Mouse (Mus musculus) forebrain, embryonic 14.5 days (tissue): Measurements from ENCODE around the gene Fgfrl1. TPM values are rescaled to one million over a fixed set of nuclear protein-coding genes. Genes with fewer than 3 reads are reported as not detected.

ENCODE experiments used
- ATAC-seq: fragments of 200-750 bp; cut with Nextera tagmentation; 2 replicates; pipeline ENCODE4 v1.8.0; 2017; ENCODE audit warnings: mild to moderate bottlenecking, moderate library complexity
- DNase-seq: peaks from one replicate; pipeline ENCODE4 v3.0.0-alpha.2; 2015; ENCODE audit warnings: low spot score
- H3K27ac ChIP-seq: fragments of 300-500 bp; sonication (generic); 2 replicates; pipeline ENCODE4 v1.5.1; 2014; ENCODE audit warnings: low read depth, mild to moderate bottlenecking, control low read depth, low read length, moderate library complexity
- H3K27me3 ChIP-seq: fragments of 300-500 bp; sonication (generic); replicated peaks from 2 replicates; pipeline ENCODE4 v1.6.1; 2014; ENCODE audit warnings: low read length, control low read depth, mixed read lengths; ENCODE audit not compliant: control insufficient read depth, insufficient read depth
- H3K36me3 ChIP-seq: fragments of 300-500 bp; sonication (generic); 2 replicates; pipeline ENCODE4 v1.6.1; 2014; ENCODE audit warnings: low read length, control low read depth; ENCODE audit not compliant: control insufficient read depth, insufficient read depth
- H3K4me1 ChIP-seq: fragments of 300-500 bp; sonication (generic); 2 replicates; pipeline ENCODE4 v1.6.1; 2014; ENCODE audit warnings: antibody characterized with exemption, low read length, control low read depth; ENCODE audit not compliant: control insufficient read depth, insufficient read depth
- H3K4me2 ChIP-seq: fragments of 300-500 bp; sonication (generic); 2 replicates; pipeline ENCODE4 v1.6.1; 2014; ENCODE audit warnings: mild to moderate bottlenecking, control low read depth, low read length
- H3K4me3 ChIP-seq: fragments of 300-500 bp; sonication (generic); 2 replicates; pipeline ENCODE4 v1.5.1; 2014; ENCODE audit warnings: low read depth, low read length, control low read depth
- H3K9ac ChIP-seq: fragments of 300-500 bp; sonication (generic); 2 replicates; pipeline ENCODE4 v1.6.1; 2014; ENCODE audit warnings: mild to moderate bottlenecking, low read length, control low read depth, moderate library complexity
- H3K9me3 ChIP-seq: fragments of 300-500 bp; sonication (generic); replicated peaks from 2 replicates; pipeline ENCODE4 v1.6.1; 2016; ENCODE audit warnings: low read length, control low read depth, mixed read lengths; ENCODE audit not compliant: control insufficient read depth
- WGBS: fragments of 180-500 bp; shearing (Covaris S2); extraction: QIAGEN DNeasy Blood & Tissue Kit; methylation state at CpG from one replicate; pipeline ENCODE4 v1.1.7; 2014; 5-methylcytosine and 5-hydroxymethylcytosine counted together
- polyA plus RNA-seq: library from polyadenylated mRNA; unstranded; fragments of >200 nt; fragmentation: Nextera tagmentation; extraction: Ambion mirVana; gene quantifications from 2 replicates; pipeline ENCODE4 v1.2.1, GENCODE M21; 2014

Fgfrl1 gene
- polyA plus RNA-seq, 1 experiment from 2014 or later, result 4.3 TPM

DNA sequence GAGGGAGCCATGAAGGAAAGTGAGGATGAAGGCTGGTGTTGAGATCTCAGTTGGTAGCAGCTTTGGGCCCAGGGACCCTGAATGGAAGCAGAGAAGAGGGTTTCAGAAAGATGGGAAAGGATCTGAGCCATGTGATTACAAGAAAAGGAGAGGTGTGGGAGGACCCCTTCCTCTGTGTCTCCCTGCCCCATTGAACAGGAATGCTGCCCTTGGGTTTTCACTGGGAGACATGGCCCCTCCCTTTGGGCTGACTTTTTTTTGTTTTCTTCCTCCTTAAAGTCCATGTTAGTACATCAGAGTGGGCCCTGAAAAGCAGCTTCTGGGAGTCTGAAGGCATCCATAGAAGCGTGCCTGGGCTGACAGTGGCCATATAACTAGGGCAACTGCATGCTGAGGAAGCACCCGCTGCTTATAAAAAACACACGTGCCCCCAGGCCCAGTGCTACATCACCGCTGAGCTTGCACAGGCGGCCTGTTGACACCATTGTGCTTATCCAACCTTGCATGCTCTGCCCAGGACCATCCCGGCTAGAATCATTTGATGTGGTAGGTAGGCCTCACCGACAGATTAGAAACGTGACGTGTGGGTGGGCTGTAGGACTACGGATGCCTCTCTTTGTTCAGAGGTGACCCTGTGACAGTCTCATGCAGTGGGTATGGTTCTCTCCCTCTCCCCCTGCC lies 9.3 kb downstream of the Fgfrl1 start:
- no peak for DNase-seq
- WGBS, result 71% methylated on average over 10 of the region's 10 CpGs
- no peak for ATAC-seq

DNA sequence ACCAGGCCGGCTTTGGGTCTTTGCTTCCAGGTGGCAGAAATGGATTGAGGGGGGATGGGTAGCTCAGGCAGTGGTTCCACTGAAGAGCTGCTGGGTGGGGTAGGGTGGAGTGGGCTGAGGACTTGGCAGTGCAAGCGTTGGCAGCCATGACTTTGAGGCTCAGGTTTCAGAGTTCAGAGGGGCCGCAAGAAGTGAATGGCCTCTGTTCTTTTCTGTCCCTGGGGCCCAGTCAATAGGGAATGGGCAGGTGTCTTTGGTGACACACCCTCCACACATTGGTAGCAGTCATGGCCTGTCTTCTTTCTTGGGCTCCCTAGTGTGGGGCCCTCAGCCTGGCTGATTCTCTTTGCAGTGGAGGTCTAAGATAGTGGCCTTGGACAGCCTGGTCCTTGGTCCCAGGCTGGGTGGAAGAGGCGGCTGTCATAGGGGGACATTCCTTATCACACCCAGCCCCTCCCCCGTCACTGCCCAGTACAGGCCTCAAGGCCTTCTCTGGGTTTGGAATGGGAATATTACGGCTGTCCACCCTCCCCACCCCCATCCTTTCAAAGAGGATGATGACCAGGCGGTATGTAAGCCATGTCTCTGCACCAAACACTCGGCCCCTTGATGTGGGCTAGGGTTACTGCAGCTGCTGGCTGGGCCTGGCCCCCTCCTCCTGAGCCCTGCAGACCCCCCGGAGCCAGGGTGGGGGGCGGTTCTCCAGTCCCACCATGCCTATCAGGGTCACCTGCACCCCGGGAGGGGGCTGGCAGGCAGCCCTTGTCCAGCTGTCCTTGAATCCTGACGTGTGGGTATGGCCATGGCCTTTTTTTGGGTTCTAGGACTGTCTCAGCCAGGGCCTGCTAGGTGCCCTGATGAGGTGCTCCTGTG lies 11.8 kb downstream of the Fgfrl1 start:
- WGBS, result 87% methylated on average over 12 of the region's 12 CpGs
- H3K36me3 ChIP-seq, result peaks cover 24% of the 10 kb centered on the region
- no peaks in the 10 kb centered on the region for H3K27me3 ChIP-seq
- no peaks in the 10 kb centered on the region for H3K9me3 ChIP-seq
- no peak overlapping the region for H3K4me3 ChIP-seq
- H3K9ac ChIP-seq, result no peak overlapping the region
- ATAC-seq, result no peak
- H3K4me2 ChIP-seq, result no peak overlapping the region
- no peaks in the 10 kb centered on the region for H3K4me1 ChIP-seq
- no peak overlapping the region for H3K27ac ChIP-seq
- DNase-seq, result no peak

More for the DNA sequence above, 9.3 kb downstream of the Fgfrl1 start:
- H3K27me3 ChIP-seq, result no peaks in the 10 kb centered on the region
- no peak overlapping the region for H3K4me2 ChIP-seq
- H3K27ac ChIP-seq, result no peak overlapping the region
- no peak overlapping the region for H3K4me3 ChIP-seq
- no peaks in the 10 kb centered on the region for H3K4me1 ChIP-seq
- no peak overlapping the region for H3K9ac ChIP-seq
- no peaks in the 10 kb centered on the region for H3K9me3 ChIP-seq
- peaks cover 21% of the 10 kb centered on the region for H3K36me3 ChIP-seq

DNA sequence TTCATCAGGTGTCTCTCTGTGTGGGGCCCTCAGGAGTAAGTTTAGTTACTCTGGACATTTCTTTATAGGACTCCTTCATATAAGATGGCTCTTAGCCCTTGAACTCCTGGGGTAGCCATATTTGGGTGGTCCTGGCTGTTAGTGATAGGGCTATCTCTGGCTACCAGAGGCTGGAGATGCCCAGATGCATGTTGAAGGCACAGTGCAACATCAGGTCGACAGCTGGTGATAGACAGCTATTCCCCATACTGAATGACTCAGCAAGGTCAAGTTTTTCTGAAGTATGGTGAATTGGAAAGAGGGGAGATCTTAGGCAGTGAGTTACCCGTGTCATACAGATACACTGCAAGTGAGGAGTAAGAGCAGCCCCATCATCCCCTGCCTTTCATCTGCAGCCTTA lies 15.6 kb downstream of the Fgfrl1 start:
- WGBS, result 96% methylated on average over 2 of the region's 2 CpGs
- no peaks in the 10 kb centered on the region for H3K9me3 ChIP-seq

DNA sequence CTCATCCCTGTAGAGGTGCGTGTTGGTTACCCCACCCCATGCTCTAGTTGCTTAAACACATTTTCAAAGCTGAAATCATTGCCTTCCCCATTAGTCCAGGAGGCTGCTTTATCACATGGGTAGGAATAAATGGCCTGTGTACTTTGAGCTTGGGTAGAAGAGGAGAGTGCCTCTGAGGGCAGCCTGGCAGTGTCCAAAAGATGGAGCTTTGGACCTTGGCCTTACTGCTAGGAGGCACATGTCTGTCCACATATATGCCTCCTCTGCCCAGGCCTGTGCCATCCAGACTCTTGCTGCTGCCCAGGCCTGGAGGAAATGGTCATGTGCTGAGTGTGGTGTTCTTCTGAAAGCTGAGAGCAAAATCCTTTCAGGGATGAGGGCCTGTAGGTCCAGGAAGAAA lies 16.2 kb downstream of the Fgfrl1 start:
- peaks cover 24% of the 10 kb centered on the region for H3K36me3 ChIP-seq
- H3K27ac ChIP-seq, result no peak overlapping the region
- no peak overlapping the region for H3K4me2 ChIP-seq
- H3K27me3 ChIP-seq, result no peaks in the 10 kb centered on the region
- no peaks in the 10 kb centered on the region for H3K9me3 ChIP-seq
- no peak overlapping the region for H3K4me3 ChIP-seq
- DNase-seq (no peak), ATAC-seq (no peak)
- 90% methylated on average over 1 of the region's 1 CpGs for WGBS
- no peaks in the 10 kb centered on the region for H3K4me1 ChIP-seq
- no peak overlapping the region for H3K9ac ChIP-seq

More for the DNA sequence above, 15.6 kb downstream of the Fgfrl1 start:
- ATAC-seq (no peak), DNase-seq (no peak)
- no peak overlapping the region for H3K9ac ChIP-seq
- H3K4me2 ChIP-seq, result no peak overlapping the region
- no peaks in the 10 kb centered on the region for H3K4me1 ChIP-seq
- H3K36me3 ChIP-seq, result peaks cover 24% of the 10 kb centered on the region
- H3K27ac ChIP-seq, result no peak overlapping the region
- H3K4me3 ChIP-seq, result no peak overlapping the region
- no peaks in the 10 kb centered on the region for H3K27me3 ChIP-seq

DNA sequence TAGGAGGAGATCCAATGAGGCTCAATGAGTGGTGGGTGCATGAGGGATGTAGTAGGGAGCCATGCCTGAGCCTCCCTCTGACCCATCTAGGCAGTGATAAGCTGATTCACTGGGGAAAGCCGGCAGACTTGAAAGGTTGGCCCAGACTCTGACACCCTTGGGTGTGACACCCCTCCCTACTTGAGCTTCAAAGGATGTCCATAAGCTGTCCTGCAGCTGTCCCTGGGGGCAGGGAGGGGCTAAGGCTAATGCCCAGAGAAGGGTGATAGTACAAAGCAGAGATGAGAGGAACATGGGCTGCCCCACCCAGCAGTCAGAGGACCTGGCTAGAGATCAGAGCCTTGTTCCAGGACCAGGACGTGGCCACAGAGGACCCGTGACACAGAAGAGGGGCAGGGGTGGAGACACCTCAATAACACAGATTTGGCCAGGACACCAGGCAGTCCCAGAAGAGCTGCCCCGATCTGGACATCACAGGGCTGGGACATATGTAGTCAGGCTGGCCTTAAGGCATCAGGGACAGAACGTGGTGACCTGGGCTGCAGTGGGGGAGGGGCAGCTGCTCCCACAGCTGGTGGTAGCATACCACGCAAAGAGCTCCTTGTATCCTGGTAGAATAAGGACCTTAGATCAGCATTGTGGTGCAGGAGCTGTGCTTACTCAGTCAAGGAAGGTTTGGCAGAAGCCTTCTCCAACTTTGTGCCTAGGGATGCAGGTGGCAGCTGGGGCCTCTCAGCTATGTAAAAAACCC lies 17.0 kb downstream of the Fgfrl1 start:
- ATAC-seq (no peak), DNase-seq (no peak)
- H3K27me3 ChIP-seq, result no peaks in the 10 kb centered on the region
- no peak overlapping the region for H3K4me2 ChIP-seq
- no peaks in the 10 kb centered on the region for H3K4me1 ChIP-seq
- H3K9me3 ChIP-seq, result no peaks in the 10 kb centered on the region
- peaks cover 24% of the 10 kb centered on the region for H3K36me3 ChIP-seq
- no peak overlapping the region for H3K9ac ChIP-seq
- no peak overlapping the region for H3K27ac ChIP-seq
- 62% methylated on average over 6 of the region's 6 CpGs for WGBS
- H3K4me3 ChIP-seq, result no peak overlapping the region

GRCm38 (mm10) chr5:108711968-108712367 lies 19.8 kb downstream of the Fgfrl1 start:
- no peak for DNase-seq
- Histone ChIP-seq H3K27ac (no peak overlapping the region), H3K4me2 (no peak overlapping the region), H3K9ac (no peak overlapping the region), H3K4me3 (no peak overlapping the region), H3K9me3 (no peaks in the 10 kb centered on the region), H3K4me1 (no peaks in the 10 kb centered on the region), H3K27me3 (no peaks in the 10 kb centered on the region), H3K36me3 (0 out of 2 replicates have a peak, but pooled peaks cover under 1% of the 10 kb centered on the region)
- ATAC-seq, result no peak
- WGBS, result 89% methylated on average over 6 of the region's 6 CpGs

DNA sequence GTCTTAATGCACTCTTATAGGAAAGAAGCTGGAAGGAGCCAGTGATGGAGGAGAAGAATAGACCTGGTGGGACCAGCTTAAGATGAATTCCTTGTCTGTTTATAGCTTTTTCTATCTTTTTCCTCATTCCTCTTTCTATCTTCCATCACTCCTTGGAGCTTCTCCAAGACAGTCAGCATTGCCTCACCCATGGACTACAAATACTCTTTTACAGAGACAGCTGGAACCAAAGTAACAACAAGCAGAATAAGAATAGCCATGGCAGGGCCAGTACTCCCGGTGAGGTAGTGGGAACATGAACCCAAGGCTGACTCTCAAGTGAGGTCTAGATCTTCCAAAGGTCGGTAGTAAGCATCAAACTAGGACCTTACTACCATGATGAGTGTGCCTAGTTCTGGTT lies 20.9 kb downstream of the Fgfrl1 start:
- Histone ChIP-seq H3K27me3 (no peaks in the 10 kb centered on the region), H3K9ac (no peak overlapping the region), H3K4me2 (no peak overlapping the region), H3K4me1 (no peaks in the 10 kb centered on the region; the same call in 1 of the 2 replicates), H3K27ac (no peak overlapping the region), H3K9me3 (no peaks in the 10 kb centered on the region), H3K36me3 (no peaks in the 10 kb centered on the region), H3K4me3 (no peak overlapping the region)
- no peak for DNase-seq
- ATAC-seq, result no peak
- 88% methylated on average over 2 of the region's 2 CpGs for WGBS

DNA sequence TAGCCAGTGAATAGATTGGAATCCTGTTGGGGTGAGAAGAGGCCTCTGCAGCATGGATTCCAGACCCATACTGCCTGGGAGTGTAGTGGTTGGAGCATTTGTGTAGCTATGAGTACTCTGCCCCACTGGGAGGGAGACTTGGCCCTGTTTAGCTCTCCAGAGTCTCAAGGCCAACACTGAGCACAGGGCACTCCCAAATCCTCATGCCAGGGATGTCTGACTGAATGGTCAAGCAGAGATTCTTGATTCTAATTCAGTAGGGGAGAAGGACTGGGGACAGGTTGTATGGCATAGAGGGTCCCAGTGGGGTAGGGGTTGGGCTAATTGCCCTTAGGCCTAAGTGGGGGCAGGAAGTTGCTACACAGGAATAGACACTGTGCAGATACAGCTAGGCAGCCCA lies 21.5 kb downstream of the Fgfrl1 start:
- Histone ChIP-seq H3K36me3 (no peaks in the 10 kb centered on the region), H3K9ac (no peak overlapping the region), H3K27ac (no peak overlapping the region), H3K9me3 (no peaks in the 10 kb centered on the region), H3K27me3 (no peaks in the 10 kb centered on the region), H3K4me3 (no peak overlapping the region), H3K4me1 (no peaks in the 10 kb centered on the region; the same call in 1 of the 2 replicates), H3K4me2 (no peak overlapping the region)
- ATAC-seq, result no peak
- no peak for DNase-seq
